8 mouse cellular contexts compared by ENCODE assay signal in genomic region chr15:98993865-98994264, GRCm38 (mm10). TPM values are rescaled to one million over a fixed set of nuclear protein-coding genes. Genes with fewer than 3 reads are reported as not detected.
DNase-seq lines count a peak whose midpoint lies in the region; ATAC-seq and TF ChIP-seq lines count a peak whose summit lies in the region.

No protein-coding gene starts in this region.

- peak overlapping the region; percentile 75 for H3K9ac ChIP-seq in forebrain, postnatal 0 days
- H3K9ac ChIP-seq in hindbrain, embryonic 12.5 days: no peak overlapping the region; the same call in 1 of the 2 replicates

- no peaks in the 10 kb centered on the region for H3K36me3 ChIP-seq in forebrain, postnatal 0 days (ENCODE audit: insufficient read depth)
- no peaks in the 10 kb centered on the region for H3K36me3 ChIP-seq in hindbrain, embryonic 12.5 days

- no peak for TF ChIP-seq POLR2A in cerebellum, adult 2 months (IDR thresholded peaks at IDR 0.05; ENCODE audit: borderline replicate concordance, insufficient read depth, low read length)

- peak; percentile 92 for DNase-seq in MEL-GATA-1-ER (ENCODE audit: extremely low read depth, low read depth)
- DNase-seq in cerebellum, adult 2 months: peak; percentile 86 to 88
- DNase-seq in forebrain, postnatal 0 days: peak; percentile 96
- DNase-seq in layer of hippocampus, postnatal 10 days (ENCODE audit: low spot score in 2 of 2): peak; percentile 91 to 93
- peak; percentile 92 for DNase-seq in lung, postnatal 36 days
- peak; percentile 82 for DNase-seq in retina, postnatal 7 days (ENCODE audit: low read depth, low spot score)
- DNase-seq in urinary bladder, adult 18-20 months (ENCODE audit: low spot score in 2 of 2): peak; percentile 70 to 77

- no peaks in the 10 kb centered on the region for H3K9me3 ChIP-seq in forebrain, postnatal 0 days (ENCODE audit: low read length)
- no peaks in the 10 kb centered on the region for H3K9me3 ChIP-seq in hindbrain, embryonic 12.5 days (replicated peaks)

- no peaks in the 10 kb centered on the region for H3K27me3 ChIP-seq in cerebellum, adult 2 months (ENCODE audit: control insufficient read depth, insufficient read depth, low read length)
- no peaks in the 10 kb centered on the region for H3K27me3 ChIP-seq in forebrain, postnatal 0 days (ENCODE audit: insufficient read depth, low read length)
- H3K27me3 ChIP-seq in hindbrain, embryonic 12.5 days: no peaks in the 10 kb centered on the region

- under 1% methylated on average over 11 of the region's 11 CpGs for WGBS in cerebellum, adult 2 months
- 1% methylated on average over 11 of the region's 11 CpGs for WGBS in forebrain, postnatal 0 days
- 2% methylated on average over 11 of the region's 11 CpGs for WGBS in hindbrain, embryonic 12.5 days

- ATAC-seq in forebrain, postnatal 0 days: peak; percentile 14; the same call in 1 of the 2 replicates
- ATAC-seq in hindbrain, embryonic 12.5 days (ENCODE audit: low FRiP score): no peak

- H3K4me3 ChIP-seq in cerebellum, adult 2 months (replicated peaks; ENCODE audit: insufficient read depth, low read depth, low read length): no peak overlapping the region
- peak overlapping the region; percentile 39; the same call in 1 of the 2 replicates for H3K4me3 ChIP-seq in forebrain, postnatal 0 days (ENCODE audit: low read depth, low read length)
- no peak overlapping the region for H3K4me3 ChIP-seq in hindbrain, embryonic 12.5 days

- H3K4me2 ChIP-seq in forebrain, postnatal 0 days (ENCODE audit: low read depth): peak overlapping the region; percentile 87
- H3K4me2 ChIP-seq in hindbrain, embryonic 12.5 days (replicated peaks): peak overlapping the region; percentile 63

- H3K4me1 ChIP-seq in cerebellum, adult 2 months (ENCODE audit: control insufficient read depth, insufficient read depth, low read length): peaks cover 10% of the 10 kb centered on the region
- peaks cover 29% of the 10 kb centered on the region for H3K4me1 ChIP-seq in forebrain, postnatal 0 days (ENCODE audit: insufficient read depth)
- peaks cover 59% of the 10 kb centered on the region for H3K4me1 ChIP-seq in hindbrain, embryonic 12.5 days

- TF ChIP-seq CTCF in cerebellum, adult 2 months (IDR thresholded peaks at IDR 0.05; ENCODE audit: borderline replicate concordance, insufficient read depth, low read depth, low read length): peak; percentile 89
- TF ChIP-seq CTCF in forebrain, postnatal 0 days (IDR thresholded peaks at IDR 0.05; ENCODE audit: low read depth): peak; percentile 98

- H3K27ac ChIP-seq in cerebellum, adult 2 months (ENCODE audit: insufficient read depth, low read length): no peak overlapping the region
- H3K27ac ChIP-seq in forebrain, postnatal 0 days (ENCODE audit: low read depth, low read length): peak overlapping the region; percentile 98
- peak overlapping the region; percentile 99 for H3K27ac ChIP-seq in hindbrain, embryonic 12.5 days

RNA-seq across cellular contexts. Expression of gene Tuba1c, which starts 35.8 kb away (rescaled TPM):
- polyA plus RNA-seq in cerebellum, adult 2 months (2012; rRNA removed): 6.4 and 9.0 TPM in 2 replicates
- 22.1 and 24.9 TPM in 2 replicates for total RNA-seq in forebrain, postnatal 0 days (2014; rRNA removed)
- 16.4 and 18.8 TPM in 2 replicates for polyA plus RNA-seq in forebrain, postnatal 0 days (2015; fragmentation: Nextera tagmentation; extraction: Ambion mirVana)
- polyA plus RNA-seq in hindbrain, embryonic 12.5 days (2016; fragmentation: Nextera tagmentation; extraction: Ambion mirVana): 59.6 and 72.4 TPM in 2 replicates
- 100 to 1,000 TPM; 234 TPM for total RNA-seq in layer of hippocampus, postnatal 10 days (2021)

RNA-seq across cellular contexts. Expression of gene Tuba1a, which starts 40.4 kb away (rescaled TPM):
- polyA plus RNA-seq in cerebellum, adult 2 months (2012; rRNA removed): 1,294 and 1,344 TPM in 2 replicates
- total RNA-seq in forebrain, postnatal 0 days (2014; rRNA removed): 18,820 and 21,160 TPM in 2 replicates
- 18,258 and 23,279 TPM in 2 replicates for polyA plus RNA-seq in forebrain, postnatal 0 days (2015; fragmentation: Nextera tagmentation; extraction: Ambion mirVana)
- polyA plus RNA-seq in hindbrain, embryonic 12.5 days (2016; fragmentation: Nextera tagmentation; extraction: Ambion mirVana): 9,547 and 9,692 TPM in 2 replicates
- total RNA-seq in layer of hippocampus, postnatal 10 days (2021): 1,000 to 10,000 TPM; 3,808 to 4,015 TPM

RNA-seq across cellular contexts. Expression of gene Gm49450, which starts 40.5 kb away (rescaled TPM):
- polyA plus RNA-seq in cerebellum, adult 2 months (2012; rRNA removed): 0.75 and 2.6 TPM in 2 replicates
- total RNA-seq in forebrain, postnatal 0 days (2014; rRNA removed): 1,610 and 2,499 TPM in 2 replicates
- polyA plus RNA-seq in forebrain, postnatal 0 days (2015; fragmentation: Nextera tagmentation; extraction: Ambion mirVana): not detected in 2 replicates
- polyA plus RNA-seq in hindbrain, embryonic 12.5 days (2016; fragmentation: Nextera tagmentation; extraction: Ambion mirVana): not detected in 2 replicates
- total RNA-seq in layer of hippocampus, postnatal 10 days (2021): not detected

RNA-seq across cellular contexts. Expression of gene Tuba1b, which starts 59.5 kb away (rescaled TPM):
- polyA plus RNA-seq in cerebellum, adult 2 months (2012; rRNA removed): 1,352 and 1,359 TPM in 2 replicates
- 1,927 and 1,958 TPM in 2 replicates for total RNA-seq in forebrain, postnatal 0 days (2014; rRNA removed)
- 1,265 and 1,341 TPM in 2 replicates for polyA plus RNA-seq in forebrain, postnatal 0 days (2015; fragmentation: Nextera tagmentation; extraction: Ambion mirVana)
- 1,219 and 1,243 TPM in 2 replicates for polyA plus RNA-seq in hindbrain, embryonic 12.5 days (2016; fragmentation: Nextera tagmentation; extraction: Ambion mirVana)
- 100 to 1,000 TPM; 931 to 937 TPM for total RNA-seq in layer of hippocampus, postnatal 10 days (2021)
